Mouse (Mus musculus) gastrocnemius, postnatal 10 days (tissue): ENCODE measurements around the gene H2-DMb2. TPM values are rescaled to one million over a fixed set of nuclear protein-coding genes. Genes with fewer than 3 reads are reported as not detected.

ENCODE experiments used
- total RNA-seq, 2 experiments: library from RNA; stranded (reverse); gene quantifications; 2 replicates each; pipeline ENCODE4 v1.2.3; 2021

The H2-DMb2 gene
- total RNA-seq, 2 experiments from 2014 or later = 0.25 to 0.61 TPM

Other genes starting within 250 kb of the H2-DMb2 start
- gene Platr17, start 238.2 kb upstream of the H2-DMb2 start, total RNA-seq = not detected
- 10 to 100 TPM; 12.1 to 13.5 TPM for gene Daxx, start 233.9 kb upstream of the H2-DMb2 start, total RNA-seq
- 10 to 100 TPM; 40.7 to 41.3 TPM for gene Tapbp, start 227.4 kb upstream of the H2-DMb2 start, total RNA-seq
- 10 to 100 TPM; 18.9 to 21.9 TPM for gene Zbtb22, start 227.4 kb upstream of the H2-DMb2 start, total RNA-seq
- gene Rgl2, start 213.8 kb upstream of the H2-DMb2 start, total RNA-seq = 10 to 100 TPM; 29.3 to 40.2 TPM
- gene Pfdn6, start 203.0 kb upstream of the H2-DMb2 start, total RNA-seq = 10 to 100 TPM; 65.3 to 67.0 TPM
- 10 to 100 TPM; 15.7 TPM for gene Wdr46, start 202.6 kb upstream of the H2-DMb2 start, total RNA-seq
- 1 to 10 TPM; 2.3 to 2.6 TPM for gene B3galt4, start 191.8 kb upstream of the H2-DMb2 start, total RNA-seq
- gene Vps52, start 187.5 kb upstream of the H2-DMb2 start, total RNA-seq = 10 to 100 TPM; 30.3 to 33.2 TPM
- gene Rps18, start 187.3 kb upstream of the H2-DMb2 start, total RNA-seq = 100 to 1,000 TPM; 649 to 675 TPM
- gene H2-K1, start 143.0 kb upstream of the H2-DMb2 start, total RNA-seq = 10 to 100 TPM; 38.9 to 46.7 TPM
- gene Ring1, start 118.6 kb upstream of the H2-DMb2 start, total RNA-seq = 10 to 100 TPM; 13.4 to 18.0 TPM
- gene H2-Ke6, start 115.2 kb upstream of the H2-DMb2 start, total RNA-seq = 10 to 100 TPM; 50.5 to 63.2 TPM
- gene Slc39a7, start 111.6 kb upstream of the H2-DMb2 start, total RNA-seq = 10 to 100 TPM; 64.1 to 75.4 TPM
- 10 to 100 TPM; 40.7 to 43.1 TPM for gene Rxrb, start 111.5 kb upstream of the H2-DMb2 start, total RNA-seq
- 100 to 1,000 TPM in 1 of 2 experiments, 10 to 100 TPM in 1; 72.0 to 106 TPM for gene Col11a2, start 103.9 kb upstream of the H2-DMb2 start, total RNA-seq
- gene H2-Oa, start 51.0 kb upstream of the H2-DMb2 start, total RNA-seq = not detected
- gene H2-DMa, start 23.8 kb upstream of the H2-DMb2 start, total RNA-seq = 1 to 10 TPM; 4.6 to 6.1 TPM
- gene Brd2, start 20.7 kb upstream of the H2-DMb2 start, total RNA-seq = 100 to 1,000 TPM in 1 of 2 experiments, 10 to 100 TPM in 1; 91.9 to 114 TPM
- gene H2-DMb1, start 9.8 kb downstream of the H2-DMb2 start, total RNA-seq = 1 to 10 TPM; 1.4 to 1.8 TPM
- gene Tap1, start 44.2 kb downstream of the H2-DMb2 start, total RNA-seq = 1 to 10 TPM; 2.6 to 3.8 TPM
- 1 to 10 TPM; 1.6 to 1.7 TPM for gene Psmb9, start 44.5 kb downstream of the H2-DMb2 start, total RNA-seq
- 1 to 10 TPM; 4.5 to 5.1 TPM for gene Psmb8, start 54.4 kb downstream of the H2-DMb2 start, total RNA-seq
- 1 to 10 TPM; 6.5 to 7.0 TPM for gene Tap2, start 60.2 kb downstream of the H2-DMb2 start, total RNA-seq
- under 1 TPM; 0.26 to 0.34 TPM for gene H2-Ob, start 95.6 kb downstream of the H2-DMb2 start, total RNA-seq
- gene H2-Ab1, start 114.4 kb downstream of the H2-DMb2 start, total RNA-seq = 1 to 10 TPM; 3.6 to 4.1 TPM
- 1 to 10 TPM; 4.5 TPM for gene H2-Aa, start 144.5 kb downstream of the H2-DMb2 start, total RNA-seq
- gene H2-Eb1, start 162.6 kb downstream of the H2-DMb2 start, total RNA-seq = 1 to 10 TPM; 2.9 to 5.0 TPM
- not detected for gene H2-Eb2, start 182.4 kb downstream of the H2-DMb2 start, total RNA-seq
- gene Btnl2, start 211.5 kb downstream of the H2-DMb2 start, total RNA-seq = under 1 TPM; 0.40 to 0.81 TPM
- not detected for gene Btnl1, start 233.8 kb downstream of the H2-DMb2 start, total RNA-seq